Mouse (Mus musculus) brain, adult 2 months (tissue): Measurements from ENCODE around the gene Hjurp.

Source experiments
- DNase-seq: peaks from one replicate; pipeline ENCODE4 v3.0.0; 2011; ENCODE audit warnings: low read depth, low spot score

Gene Hjurp

GRCm38 (mm10) chr1:88282301-88282700 is 4.9 kb upstream of the Hjurp start:
- no peak for DNase-seq

GRCm38 (mm10) chr1:88280006-88280690 is 2.7 kb upstream of the Hjurp start:
- DNase-seq, result no peak

GRCm38 (mm10) chr1:88279111-88280005 is 1.9 kb upstream of the Hjurp start:
- no peak for DNase-seq

- DNase-seq, result no peak
Observed at GRCm38 (mm10) chr1:88277818-88278511, 532 bp upstream of the Hjurp start.

- no peak for DNase-seq
Observed at GRCm38 (mm10) chr1:88276524-88277097, 822 bp downstream of the Hjurp start.

- DNase-seq, result no peak
Observed at GRCm38 (mm10) chr1:88275698-88276523, 1.5 kb downstream of the Hjurp start.

GRCm38 (mm10) chr1:88275078-88275680 is 2.3 kb downstream of the Hjurp start:
- DNase-seq, result no peak

GRCm38 (mm10) chr1:88274371-88275077 is 2.9 kb downstream of the Hjurp start:
- peak; percentile 37 for DNase-seq

- DNase-seq, result no peak
Observed at GRCm38 (mm10) chr1:88273832-88274231, 3.6 kb downstream of the Hjurp start.

GRCm38 (mm10) chr1:88273326-88273725 is 4.1 kb downstream of the Hjurp start:
- no peak for DNase-seq

- no peak for DNase-seq
Observed at GRCm38 (mm10) chr1:88272851-88273250, 4.6 kb downstream of the Hjurp start.

GRCm38 (mm10) chr1:88269539-88270309 is 7.7 kb downstream of the Hjurp start:
- no peak for DNase-seq

- no peak for DNase-seq
Observed at GRCm38 (mm10) chr1:88268070-88268469, 9.4 kb downstream of the Hjurp start.

GRCm38 (mm10) chr1:88267489-88267888 is 9.9 kb downstream of the Hjurp start:
- DNase-seq, result no peak

GRCm38 (mm10) chr1:88266123-88266522 is 11.3 kb downstream of the Hjurp start:
- DNase-seq, result no peak

GRCm38 (mm10) chr1:88264869-88265240 is 12.6 kb downstream of the Hjurp start:
- DNase-seq, result no peak

GRCm38 (mm10) chr1:88264237-88264868 is 13.1 kb downstream of the Hjurp start:
- peak; percentile 44 for DNase-seq

- no peak for DNase-seq
Observed at GRCm38 (mm10) chr1:88263778-88264177, 13.7 kb downstream of the Hjurp start.

- no peak for DNase-seq
Observed at GRCm38 (mm10) chr1:88262961-88263360, 14.5 kb downstream of the Hjurp start.
